Mouse (Mus musculus) cortical plate, adult 2 months (tissue): ENCODE data around the gene Cap2.

Experiments used
- CTCF ChIP-seq: fragments of 200-500 bp; IDR thresholded peaks from 2 replicates; pipeline ENCODE4 v1.5.1; 2011; ENCODE audit warnings: mild to moderate bottlenecking, control low read depth, low read length; ENCODE audit not compliant: insufficient read depth; ENCODE audit errors: extremely low read depth
- POLR2A ChIP-seq: fragments of 200-500 bp; IDR thresholded peaks from 2 replicates; pipeline ENCODE4 v1.6.1; 2011; ENCODE audit warnings: mild to moderate bottlenecking, low read length, control low read depth; ENCODE audit not compliant: insufficient read depth; ENCODE audit errors: extremely low read depth

GRCm38 (mm10) chr13:46670514-46670913, 168.9 kb downstream of the Cap2 start:
- no peak for TF ChIP-seq POLR2A
- no peak for TF ChIP-seq CTCF
